Mouse (Mus musculus) C2C12 (cell line): ENCODE results near the gene Uvrag.

Experiments used
- CEBPB ChIP-seq: IDR thresholded peaks from one replicate; pipeline ENCODE4 v1.6.1; 2011; ENCODE audit warnings: low read depth, mild to moderate bottlenecking, control low read depth, moderate library complexity
- CTCF ChIP-seq: IDR thresholded peaks from one replicate; pipeline ENCODE4 v1.5.1; 2011; ENCODE audit not compliant: control insufficient read depth, insufficient read depth, insufficient read length
- FOSL1 ChIP-seq: IDR thresholded peaks from one replicate; pipeline ENCODE4 v1.8.0; 2011; ENCODE audit warnings: mild to moderate bottlenecking, low read length; ENCODE audit not compliant: poor library complexity, insufficient read depth, severe bottlenecking
- MAX ChIP-seq: IDR thresholded peaks from one replicate; pipeline ENCODE4 v1.6.1; 2011; ENCODE audit warnings: mild to moderate bottlenecking, control low read depth
- MYOD1 ChIP-seq: IDR thresholded peaks from one replicate; pipeline ENCODE4 v1.6.1; 2011; ENCODE audit warnings: low read depth; ENCODE audit not compliant: control insufficient read depth, insufficient read length
- MYOG ChIP-seq: IDR thresholded peaks from one replicate; pipeline ENCODE4 v1.6.1; 2011; ENCODE audit not compliant: control insufficient read depth, insufficient read length; ENCODE audit errors: extremely low read depth
- USF1 ChIP-seq: IDR thresholded peaks from one replicate; pipeline ENCODE4 v1.6.1; 2011; ENCODE audit warnings: low read depth, mild to moderate bottlenecking, control low read depth, moderate library complexity

DNA sequence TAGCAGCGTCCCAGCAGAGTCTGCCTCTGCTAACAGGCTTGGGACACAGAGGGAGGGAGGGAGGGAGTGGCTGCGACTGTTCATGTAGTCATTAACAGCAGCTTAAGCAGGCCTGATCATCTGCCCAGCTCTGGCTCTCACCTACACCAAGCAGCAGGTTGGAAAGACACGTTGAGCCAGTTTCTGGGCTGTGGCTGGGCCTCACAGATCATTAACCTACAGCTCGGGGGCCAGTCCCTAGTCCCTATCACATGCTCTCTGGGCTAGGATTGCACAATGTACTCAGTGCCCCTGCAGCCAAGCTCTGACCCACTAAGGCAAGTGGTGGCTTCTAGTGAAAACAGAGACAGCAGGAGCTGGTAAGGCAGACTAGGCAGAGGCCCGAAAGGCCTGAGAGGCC lies 27.0 kb upstream of the Uvrag start:
- no peak for TF ChIP-seq CTCF
- TF ChIP-seq MYOG = no peak
- no peak for TF ChIP-seq USF1
- TF ChIP-seq CEBPB = no peak
- TF ChIP-seq MYOD1 = no peak
- no peak for TF ChIP-seq MAX
- TF ChIP-seq FOSL1 = no peak
